Comparison of ENCODE assay signal across 21 mouse cellular contexts in genomic region chr8:91782201-91782600, GRCm38 (mm10). TPM values are rescaled to one million over a fixed set of nuclear protein-coding genes. Genes with fewer than 3 reads are reported as not detected.
"Had no signal": no experiment of that assay in that cellular context is flagged by ENCODE, and none has a peak within 500 bp of the region (broad histone marks: within the 10 kb centered on the region; RNA-seq: fewer than 3 reads in every experiment).

No protein-coding gene starts in this region.

- ATAC-seq: intestine, postnatal 0 days; liver, postnatal 0 days; lung, postnatal 0 days; midbrain, embryonic 15.5 days had no signal

- H3K27me3 ChIP-seq: midbrain, embryonic 15.5 days; stomach, embryonic 15.5 days had no signal

- H3K4me2 ChIP-seq: limb, embryonic 12.5 days; limb, embryonic 15.5 days; liver, embryonic 11.5 days; lung, embryonic 14.5 days; midbrain, embryonic 12.5 days; midbrain, embryonic 15.5 days; neural tube, embryonic 12.5 days; neural tube, embryonic 15.5 days; stomach, embryonic 15.5 days had no signal

- H3K36me3 ChIP-seq: limb, embryonic 12.5 days; limb, embryonic 15.5 days; midbrain, embryonic 12.5 days; midbrain, embryonic 15.5 days; neural tube, embryonic 12.5 days; neural tube, embryonic 15.5 days; stomach, embryonic 15.5 days had no signal

- H3K27ac ChIP-seq: limb, embryonic 12.5 days; limb, embryonic 15.5 days; liver, embryonic 14.5 days; macrophage; midbrain, embryonic 12.5 days; midbrain, embryonic 15.5 days; neural tube, embryonic 12.5 days; neural tube, embryonic 15.5 days; stomach, embryonic 15.5 days had no signal

- DNase-seq: left cerebral cortex, postnatal 4 days; liver, postnatal 0 days; lung, embryonic 14.5 days; right cerebral cortex, adult 18-20 months; right cerebral cortex, postnatal 14 days; right cerebral cortex, postnatal 4 days; spleen, adult 18-20 months; thymus, adult 18-20 months; thymus, postnatal 36 days had no signal

- H3K4me3 ChIP-seq: limb, embryonic 12.5 days; limb, embryonic 15.5 days; midbrain, embryonic 12.5 days; midbrain, embryonic 15.5 days; neural tube, embryonic 12.5 days; neural tube, embryonic 15.5 days; stomach, embryonic 15.5 days had no signal

- H3K9ac ChIP-seq: limb, embryonic 12.5 days; limb, embryonic 15.5 days; liver, embryonic 14.5 days; liver, postnatal 0 days; lung, embryonic 14.5 days; midbrain, embryonic 12.5 days; midbrain, embryonic 15.5 days; neural tube, embryonic 12.5 days; neural tube, embryonic 15.5 days; stomach, embryonic 15.5 days had no signal

- H3K4me1 ChIP-seq: limb, embryonic 12.5 days; limb, embryonic 15.5 days; midbrain, embryonic 12.5 days; midbrain, embryonic 15.5 days; neural tube, embryonic 12.5 days; neural tube, embryonic 15.5 days; stomach, embryonic 15.5 days had no signal

- H3K9me3 ChIP-seq: limb, embryonic 12.5 days; limb, embryonic 15.5 days; midbrain, embryonic 12.5 days; midbrain, embryonic 15.5 days; neural tube, embryonic 12.5 days; neural tube, embryonic 15.5 days; stomach, embryonic 15.5 days had no signal

RNA-seq across cellular contexts. Expression of gene Irx3, which starts 19.7 kb away (rescaled TPM):
- polyA plus RNA-seq: liver, postnatal 0 days; macrophage had no signal
